Mouse (Mus musculus) left cerebral cortex, postnatal 10 days (tissue): ENCODE results near the gene Nfix. TPM values are rescaled to one million over a fixed set of nuclear protein-coding genes. Genes with fewer than 3 reads are reported as not detected.
A peak's percentile ranks its signal among the peaks of the same experiment; 100 is the strongest.

ENCODE experiments used
- DNase-seq, 2 experiments: peaks; one replicate each; pipeline ENCODE4 v3.0.0; 2021 to 2022; ENCODE audit warnings: low spot score in 2 of 2, mixed read lengths in 1 of 2; ENCODE audit errors: extremely low spot score in 1 of 2
- intact Hi-C: fragments of 180-260 bp; cut with DNase I; formaldehyde crosslinking; loops from one replicate; pipeline ENCODE4 v1.15.1; 2025
- total RNA-seq, 2 experiments: library from RNA; stranded (reverse); gene quantifications; 2 replicates each; pipeline ENCODE4 v1.2.3; 2021

The Nfix gene
- total RNA-seq, 2 experiments from 2014 or later, result 397 to 441 TPM

GRCm38 (mm10) chr8:84757501-84757900 lies 42.6 kb downstream of the Nfix start:
- intact Hi-C loops, result no loop called here
- no peak for DNase-seq

GRCm38 (mm10) chr8:84752734-84753582 lies 47.2 kb downstream of the Nfix start:
- no peak for DNase-seq
- intact Hi-C loops, result no loop called here

- no peak for DNase-seq
- intact Hi-C loops, result no loop called here
Measured at GRCm38 (mm10) chr8:84749519-84749918, 50.6 kb downstream of the Nfix start.

- intact Hi-C loops, result no loop called here
- DNase-seq, result peak in 1 of 2 experiments; percentile 70
Measured at GRCm38 (mm10) chr8:84745032-84745925, 54.9 kb downstream of the Nfix start.

GRCm38 (mm10) chr8:84743517-84744420 lies 56.4 kb downstream of the Nfix start:
- peak in 1 of 2 experiments; percentile 91 for DNase-seq
- intact Hi-C loops, result no loop called here

- DNase-seq, result no peak
- intact Hi-C loops, result no loop called here
Measured at GRCm38 (mm10) chr8:84743054-84743415, 57.1 kb downstream of the Nfix start.

GRCm38 (mm10) chr8:84742171-84743053 lies 57.7 kb downstream of the Nfix start:
- DNase-seq, result peak in 1 of 2 experiments; percentile 66
- intact Hi-C loops, result no loop called here

GRCm38 (mm10) chr8:84740895-84741843 lies 59.0 kb downstream of the Nfix start:
- no peak for DNase-seq
- intact Hi-C loops, result no loop called here

- no peak for DNase-seq
Measured at GRCm38 (mm10) chr8:84739401-84739742, 60.8 kb downstream of the Nfix start.

GRCm38 (mm10) chr8:84738715-84739400 lies 61.3 kb downstream of the Nfix start:
- DNase-seq, result no peak
- intact Hi-C loops, result no loop called here

More at GRCm38 (mm10) chr8:84739401-84739742, 60.8 kb downstream of the Nfix start:
- intact Hi-C loops, result no loop called here

GRCm38 (mm10) chr8:84738266-84738665 lies 61.9 kb downstream of the Nfix start:
- no peak for DNase-seq

GRCm38 (mm10) chr8:84737608-84738007 lies 62.5 kb downstream of the Nfix start:
- DNase-seq, result peak; percentile 66 to 89
- intact Hi-C loops, result no loop called here

More at GRCm38 (mm10) chr8:84738266-84738665, 61.9 kb downstream of the Nfix start:
- intact Hi-C loops, result no loop called here

GRCm38 (mm10) chr8:84736521-84736920 lies 63.6 kb downstream of the Nfix start:
- intact Hi-C loops, result no loop called here
- no peak for DNase-seq

- intact Hi-C loops, result no loop called here
- DNase-seq, result no peak
Measured at GRCm38 (mm10) chr8:84735597-84735996, 64.5 kb downstream of the Nfix start.

GRCm38 (mm10) chr8:84734680-84735079 lies 65.5 kb downstream of the Nfix start:
- intact Hi-C loops, result no loop called here
- DNase-seq, result no peak

- intact Hi-C loops, result no loop called here
- no peak for DNase-seq
Measured at GRCm38 (mm10) chr8:84733959-84734358, 66.2 kb downstream of the Nfix start.
